Mouse (Mus musculus) forebrain, embryonic 15.5 days (tissue): ENCODE results near the gene Pappa2. TPM values are rescaled to one million over a fixed set of nuclear protein-coding genes. Genes with fewer than 3 reads are reported as not detected.

Experiments
- ATAC-seq: fragments of 200-750 bp; cut with Nextera tagmentation; replicated peaks from 2 replicates; pipeline ENCODE4 v1.8.0; 2017; ENCODE audit warnings: mild to moderate bottlenecking, moderate TSS enrichment, moderate library complexity
- H3K27ac ChIP-seq: fragments of 300-500 bp; sonication (generic); replicated peaks from 2 replicates; pipeline ENCODE4 v1.5.1; 2015; ENCODE audit warnings: mild to moderate bottlenecking, inconsistent platforms
- H3K27me3 ChIP-seq: fragments of 300-500 bp; sonication (generic); 2 replicates; pipeline ENCODE4 v1.6.1; 2015; ENCODE audit warnings: inconsistent platforms
- H3K36me3 ChIP-seq: fragments of 300-500 bp; sonication (generic); 2 replicates; pipeline ENCODE4 v1.6.1; 2015; ENCODE audit warnings: mild to moderate bottlenecking, inconsistent platforms
- H3K4me1 ChIP-seq: fragments of 300-500 bp; sonication (generic); 2 replicates; pipeline ENCODE4 v1.6.1; 2015; ENCODE audit warnings: inconsistent platforms
- H3K4me2 ChIP-seq: fragments of 300-500 bp; sonication (generic); replicated peaks from 2 replicates; pipeline ENCODE4 v1.6.1; 2015; ENCODE audit warnings: mild to moderate bottlenecking, inconsistent platforms
- H3K4me3 ChIP-seq: fragments of 300-500 bp; sonication (generic); 2 replicates; pipeline ENCODE4 v1.5.1; 2015; ENCODE audit warnings: mild to moderate bottlenecking, inconsistent platforms
- H3K9ac ChIP-seq: fragments of 300-500 bp; sonication (generic); replicated peaks from 2 replicates; pipeline ENCODE4 v1.6.1; 2015; ENCODE audit warnings: mild to moderate bottlenecking, inconsistent platforms
- H3K9me3 ChIP-seq: fragments of 300-500 bp; sonication (generic); 2 replicates; pipeline ENCODE4 v1.6.1; 2016; ENCODE audit warnings: inconsistent platforms
- WGBS: fragments of 180-500 bp; shearing (Covaris S2); methylation state at CpG from one replicate; pipeline ENCODE4 v1.1.7; 2015; ENCODE audit warnings: mixed read lengths; 5-methylcytosine and 5-hydroxymethylcytosine counted together
- polyA plus RNA-seq: library from polyadenylated mRNA; unstranded; fragments of >200 nt; fragmentation: Nextera tagmentation; extraction: Ambion mirVana; gene quantifications from 2 replicates; pipeline ENCODE4 v1.2.1, GENCODE M21; 2015

Pappa2 gene
- polyA plus RNA-seq, 1 experiment from 2014 or later = 0.94 TPM

GRCm38 (mm10) chr1:158819676-158820075 is 160.6 kb downstream of the Pappa2 start:
- Histone ChIP-seq H3K9me3 (no peaks in the 10 kb centered on the region), H3K9ac (no peak overlapping the region), H3K27me3 (no peaks in the 10 kb centered on the region), H3K36me3 (no peaks in the 10 kb centered on the region), H3K4me1 (no peaks in the 10 kb centered on the region), H3K4me2 (no peak overlapping the region), H3K4me3 (no peak overlapping the region), H3K27ac (no peak overlapping the region)
- WGBS = 72% methylated on average over 2 of the region's 2 CpGs
- ATAC-seq = no peak

DNA sequence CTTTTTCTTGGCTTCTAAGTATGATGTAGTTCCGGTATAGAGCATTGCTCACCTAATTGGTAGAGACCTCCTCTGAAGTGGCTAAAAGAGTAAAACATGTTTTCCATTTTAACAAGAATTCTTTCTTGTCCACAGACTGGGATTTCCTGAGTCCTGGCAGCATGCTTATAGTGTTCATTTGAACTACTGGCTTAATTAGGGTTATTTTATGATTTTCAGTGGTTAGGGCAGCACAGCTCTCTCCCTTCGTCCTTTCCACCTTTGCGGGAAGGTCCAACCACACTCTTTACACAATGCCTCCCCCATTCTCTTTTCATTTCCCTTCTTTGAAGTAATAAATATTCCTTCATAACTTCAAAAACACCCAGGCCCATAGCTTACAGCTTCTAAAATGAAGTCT is 163.8 kb downstream of the Pappa2 start:
- Histone ChIP-seq H3K4me1 (no peaks in the 10 kb centered on the region), H3K9ac (no peak overlapping the region), H3K9me3 (no peaks in the 10 kb centered on the region), H3K4me2 (no peak overlapping the region), H3K27ac (no peak overlapping the region), H3K27me3 (no peaks in the 10 kb centered on the region), H3K36me3 (no peaks in the 10 kb centered on the region), H3K4me3 (no peak overlapping the region)
- ATAC-seq = no peak
- WGBS = 84% methylated on average over 3 of the region's 3 CpGs

DNA sequence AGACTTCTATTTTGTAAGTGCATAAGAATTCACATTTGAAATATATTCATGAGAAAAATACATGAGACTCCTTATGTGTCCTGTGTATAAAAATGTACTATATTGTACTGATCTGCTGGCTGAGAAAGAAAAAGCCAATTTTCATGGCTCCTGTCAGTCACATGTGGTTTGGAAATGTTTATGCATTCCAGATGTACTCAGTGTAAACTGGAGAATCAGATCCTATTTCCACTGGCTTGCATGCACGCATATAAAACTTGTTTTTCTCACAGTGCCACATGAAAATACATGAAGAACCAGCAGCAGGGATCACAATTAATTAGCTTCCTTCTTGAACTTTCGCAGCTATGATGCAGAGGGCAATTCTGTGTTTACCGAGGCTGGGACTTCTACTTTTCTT is 168.4 kb downstream of the Pappa2 start:
- Histone ChIP-seq H3K27me3 (no peaks in the 10 kb centered on the region), H3K36me3 (no peaks in the 10 kb centered on the region), H3K9me3 (no peaks in the 10 kb centered on the region), H3K4me2 (no peak overlapping the region), H3K27ac (no peak overlapping the region), H3K4me3 (no peak overlapping the region), H3K4me1 (no peaks in the 10 kb centered on the region), H3K9ac (no peak overlapping the region)
- WGBS = 62% methylated on average over 3 of the region's 3 CpGs
- no peak for ATAC-seq

DNA sequence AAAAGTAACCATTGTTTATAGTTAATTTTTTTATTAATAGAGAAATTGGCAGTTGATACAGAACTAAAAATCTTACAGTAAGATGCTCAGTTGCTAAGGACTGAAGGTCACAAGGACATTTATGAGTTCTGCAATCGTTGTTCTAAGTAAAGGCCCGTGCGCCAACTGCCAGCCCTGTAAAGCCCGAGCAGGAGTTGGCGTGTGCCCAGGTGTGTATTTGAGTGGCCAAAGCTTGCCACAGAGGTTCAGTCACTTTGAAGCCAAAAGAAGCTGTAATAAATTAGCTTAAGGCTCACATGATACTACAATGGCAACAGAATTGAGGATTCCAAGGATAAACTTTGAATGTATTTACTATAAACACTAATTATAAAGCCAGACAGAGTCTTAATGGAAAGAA is 204.8 kb downstream of the Pappa2 start:
- 86% methylated on average over 5 of the region's 5 CpGs for WGBS
- no peak for ATAC-seq
- no peak overlapping the region for H3K4me3 ChIP-seq
- H3K27ac ChIP-seq = no peak overlapping the region
- H3K27me3 ChIP-seq = no peaks in the 10 kb centered on the region
- H3K9me3 ChIP-seq = no peaks in the 10 kb centered on the region
- H3K36me3 ChIP-seq = no peaks in the 10 kb centered on the region
- H3K4me2 ChIP-seq = no peak overlapping the region
- no peaks in the 10 kb centered on the region for H3K4me1 ChIP-seq
- no peak overlapping the region for H3K9ac ChIP-seq

- no peak overlapping the region for H3K4me3 ChIP-seq
- no peak for ATAC-seq
- no peak overlapping the region for H3K4me2 ChIP-seq
- H3K9ac ChIP-seq = no peak overlapping the region
- no peaks in the 10 kb centered on the region for H3K36me3 ChIP-seq
- no peaks in the 10 kb centered on the region for H3K27me3 ChIP-seq
- H3K27ac ChIP-seq = no peak overlapping the region
- no peaks in the 10 kb centered on the region for H3K4me1 ChIP-seq
- no peaks in the 10 kb centered on the region for H3K9me3 ChIP-seq
Observed at GRCm38 (mm10) chr1:158773102-158773501, 207.2 kb downstream of the Pappa2 start.

DNA sequence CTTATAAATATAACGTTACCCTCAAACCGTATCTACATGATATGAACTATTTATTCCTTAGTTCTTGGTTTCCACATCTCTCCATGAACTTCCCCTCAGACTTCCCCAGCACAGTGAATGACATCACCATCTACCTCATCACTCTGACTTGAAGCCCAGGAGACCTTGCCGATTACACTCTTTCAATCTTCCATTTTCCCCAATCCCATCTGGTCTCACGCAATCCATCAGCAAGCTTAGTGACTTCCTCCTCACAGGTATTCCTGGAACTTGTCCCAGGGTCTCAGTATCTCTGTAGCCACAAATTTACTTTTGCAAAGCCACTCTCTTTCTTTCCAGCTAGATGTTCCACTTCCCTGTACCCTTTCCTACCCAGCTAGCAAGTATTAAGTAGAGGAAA is 209.5 kb downstream of the Pappa2 start:
- H3K36me3 ChIP-seq = no peaks in the 10 kb centered on the region
- H3K27me3 ChIP-seq = no peaks in the 10 kb centered on the region
- H3K4me3 ChIP-seq = no peak overlapping the region
- WGBS = 92% methylated on average over 4 of the region's 4 CpGs
- H3K27ac ChIP-seq = no peak overlapping the region
- no peaks in the 10 kb centered on the region for H3K4me1 ChIP-seq
- no peak overlapping the region for H3K4me2 ChIP-seq
- ATAC-seq = no peak
- no peak overlapping the region for H3K9ac ChIP-seq
- H3K9me3 ChIP-seq = no peaks in the 10 kb centered on the region

DNA sequence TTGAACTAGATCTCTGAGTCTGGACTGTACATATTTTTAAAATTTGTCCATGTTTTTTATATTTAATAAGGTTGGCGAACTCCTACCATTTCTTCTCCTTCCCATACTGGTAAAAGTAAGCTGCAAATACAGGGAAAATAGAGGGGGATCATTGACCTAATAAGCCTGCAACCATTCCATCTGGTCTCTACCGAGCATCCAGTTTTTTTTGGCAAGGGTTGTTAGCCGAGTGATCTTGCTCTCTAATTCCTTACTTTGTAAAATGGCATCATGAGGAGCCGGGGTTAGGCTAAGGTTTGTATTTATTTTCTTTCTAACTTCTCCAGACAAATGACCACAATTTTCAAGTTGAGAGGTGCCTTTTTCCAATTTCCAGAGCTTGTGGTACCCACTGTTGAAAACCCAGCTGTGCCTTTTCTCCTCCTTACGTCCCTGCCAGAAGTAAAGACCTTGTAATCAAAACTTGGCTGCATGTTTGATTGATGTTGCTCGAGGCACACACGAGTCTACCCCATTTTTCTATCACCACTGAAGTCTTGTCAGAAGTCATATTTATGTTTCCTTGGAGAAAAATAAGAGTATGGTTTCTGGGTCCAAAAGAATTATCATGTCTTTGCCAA is 210.1 kb downstream of the Pappa2 start:
- Histone ChIP-seq H3K27me3 (no peaks in the 10 kb centered on the region), H3K9ac (no peak overlapping the region), H3K9me3 (no peaks in the 10 kb centered on the region), H3K4me3 (no peak overlapping the region), H3K4me2 (no peak overlapping the region), H3K27ac (no peak overlapping the region), H3K4me1 (no peaks in the 10 kb centered on the region), H3K36me3 (no peaks in the 10 kb centered on the region)
- 79% methylated on average over 7 of the region's 7 CpGs for WGBS
- ATAC-seq = no peak

DNA sequence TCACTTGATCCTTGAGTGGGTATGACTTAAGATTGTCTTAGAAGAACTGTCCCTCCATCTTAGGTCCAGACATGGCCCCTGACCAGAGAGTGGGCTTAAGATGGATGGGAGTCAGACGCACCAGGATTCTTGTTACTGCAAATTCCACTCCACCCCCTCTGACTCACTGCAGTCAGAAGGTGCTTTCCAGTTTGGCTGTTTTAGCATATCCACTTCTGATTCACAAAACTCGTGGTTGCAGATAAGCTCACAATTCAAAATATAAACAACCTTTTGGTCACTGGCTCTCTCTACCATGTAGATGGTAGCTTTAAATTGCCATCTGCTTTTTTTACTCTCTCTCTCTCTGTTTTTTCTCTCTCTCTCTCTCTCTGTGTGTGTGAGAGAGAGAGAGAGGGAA is 214.4 kb downstream of the Pappa2 start:
- Histone ChIP-seq H3K9ac (no peak overlapping the region), H3K27me3 (no peaks in the 10 kb centered on the region), H3K27ac (no peak overlapping the region), H3K4me2 (no peak overlapping the region), H3K9me3 (no peaks in the 10 kb centered on the region), H3K36me3 (no peaks in the 10 kb centered on the region), H3K4me1 (no peaks in the 10 kb centered on the region), H3K4me3 (no peak overlapping the region)
- ATAC-seq = no peak
- WGBS = 66% methylated on average over 2 of the region's 2 CpGs

GRCm38 (mm10) chr1:158764727-158765126 is 215.6 kb downstream of the Pappa2 start:
- ATAC-seq = no peak

GRCm38 (mm10) chr1:158764211-158764610 is 216.1 kb downstream of the Pappa2 start:
- H3K27ac ChIP-seq = no peak overlapping the region
- ATAC-seq = no peak
- no peak overlapping the region for H3K4me2 ChIP-seq
- no peaks in the 10 kb centered on the region for H3K27me3 ChIP-seq
- H3K4me3 ChIP-seq = no peak overlapping the region
- H3K9ac ChIP-seq = no peak overlapping the region
- H3K9me3 ChIP-seq = no peaks in the 10 kb centered on the region
- no peaks in the 10 kb centered on the region for H3K36me3 ChIP-seq
- H3K4me1 ChIP-seq = no peaks in the 10 kb centered on the region

More at GRCm38 (mm10) chr1:158764727-158765126, 215.6 kb downstream of the Pappa2 start:
- Histone ChIP-seq H3K9me3 (no peaks in the 10 kb centered on the region), H3K4me3 (no peak overlapping the region), H3K27ac (no peak overlapping the region), H3K36me3 (no peaks in the 10 kb centered on the region), H3K4me1 (no peaks in the 10 kb centered on the region), H3K4me2 (no peak overlapping the region), H3K27me3 (no peaks in the 10 kb centered on the region), H3K9ac (no peak overlapping the region)
- WGBS = 85% methylated on average over 6 of the region's 6 CpGs

DNA sequence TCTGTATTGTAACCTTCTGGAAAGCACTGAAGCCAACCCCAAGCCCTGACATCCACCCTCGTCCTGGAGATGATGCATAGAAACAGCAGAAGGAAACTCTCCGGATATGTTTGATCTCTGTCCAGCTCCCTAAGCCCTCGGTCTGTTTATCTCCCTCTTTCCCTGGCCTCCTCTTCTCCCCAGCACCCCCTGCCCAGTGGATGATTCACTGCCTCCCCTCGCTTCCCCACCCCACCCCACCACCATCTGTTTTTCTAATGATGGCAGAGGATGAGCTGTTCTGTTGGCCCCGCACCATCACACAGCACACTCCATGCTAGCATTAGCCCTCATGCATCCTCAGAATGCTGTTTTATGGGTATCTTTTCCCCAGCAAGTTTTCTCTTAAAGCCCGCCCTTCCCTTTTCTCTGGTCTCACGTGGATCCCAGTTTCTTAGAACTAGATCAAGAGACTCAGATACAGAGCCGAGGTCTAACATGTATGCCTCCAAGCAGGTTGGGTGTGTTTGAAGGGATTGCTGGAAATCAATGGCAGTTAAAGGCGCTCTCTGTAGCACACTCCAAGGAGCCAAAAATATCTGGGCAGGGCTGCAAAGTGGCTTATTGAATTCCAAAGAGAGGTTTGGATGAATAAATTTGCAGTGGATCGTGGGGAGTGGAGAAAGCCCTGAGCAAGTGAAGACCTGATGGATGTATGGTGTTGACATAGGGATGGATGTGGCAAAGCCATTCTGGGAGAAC is 231.8 kb downstream of the Pappa2 start:
- WGBS = 78% methylated on average over 10 of the region's 10 CpGs
- Histone ChIP-seq H3K4me2 (no peak overlapping the region), H3K4me3 (no peak overlapping the region), H3K27ac (no peak overlapping the region; the same call in 1 of the 2 replicates), H3K27me3 (no peaks in the 10 kb centered on the region), H3K36me3 (no peaks in the 10 kb centered on the region), H3K9me3 (no peaks in the 10 kb centered on the region), H3K4me1 (no peaks in the 10 kb centered on the region), H3K9ac (no peak overlapping the region)
- ATAC-seq = peak; percentile 58; the same call in 1 of the 2 replicates

- H3K27ac ChIP-seq = 0 out of 2 replicates have a peak overlapping the region, but pooled peaks have one; percentile 20
Observed at GRCm38 (mm10) chr1:158741449-158741848, 238.8 kb downstream of the Pappa2 start.

More at GRCm38 (mm10) chr1:158741449-158741848, 238.8 kb downstream of the Pappa2 start:
- 77% methylated on average over 5 of the region's 5 CpGs for WGBS
- H3K4me2 ChIP-seq = no peak overlapping the region
- H3K9ac ChIP-seq = no peak overlapping the region
- no peaks in the 10 kb centered on the region for H3K27me3 ChIP-seq
- ATAC-seq = no peak
- peaks cover 13% of the 10 kb centered on the region; the same call in 1 of the 2 replicates for H3K4me1 ChIP-seq
- no peaks in the 10 kb centered on the region for H3K36me3 ChIP-seq
- H3K9me3 ChIP-seq = no peaks in the 10 kb centered on the region
- H3K4me3 ChIP-seq = no peak overlapping the region
